Mouse (Mus musculus): Measurements from ENCODE around the gene Higd1b.

- TF ChIP-seq CTCF (IDR thresholded peaks at IDR 0.05), result no peak
- peak; percentile 80 for TF ChIP-seq POLR2A (IDR thresholded peaks at IDR 0.05; ENCODE audit: insufficient read depth, low read depth, low read length)
Observed at GRCm38 (mm10) chr11:102880585-102881313, 45.1 kb downstream of the Higd1b start, which contains the start of the genes Eftud2 and Ccdc103.
